Mouse (Mus musculus): ENCODE measurements at regions not wholly inside any gene's neighbourhood (a gene's known extent, or its start where the extent isn't known, plus 50 kb on each side); places are given as distances from the start of the nearest gene placed in this dataset.

- DNase-seq: no peak
Observed at GRCm38 (mm10) chr4:12230731-12231130, 58.9 kb upstream of the Fam92a start.

Data from thymus, adult 18-20 months (tissue).